Mouse (Mus musculus) kidney, postnatal 36 days (tissue): ENCODE data around the gene Rab5c.

ENCODE experiments used
- DNase-seq, 2 experiments: peaks; one replicate each; pipeline ENCODE4 v3.0.0; 2021 to 2022; ENCODE audit warnings: mixed read lengths in 2 of 2

The Rab5c gene

GRCm38 (mm10) chr11:100752294-100752693 lies 14.3 kb upstream of the Rab5c start:
- DNase-seq = peak; percentile 30 to 46

- DNase-seq = no peak
These were observed 12.1 kb upstream of the Rab5c start for GRCm38 (mm10) chr11:100750127-100750526.

GRCm38 (mm10) chr11:100749469-100749868 lies 11.5 kb upstream of the Rab5c start:
- no peak for DNase-seq

- DNase-seq = no peak
These were observed 10.6 kb upstream of the Rab5c start for GRCm38 (mm10) chr11:100748620-100749019.

- DNase-seq = no peak
These were observed 9.1 kb upstream of the Rab5c start for GRCm38 (mm10) chr11:100747114-100747513.

- no peak for DNase-seq
These were observed 8.5 kb upstream of the Rab5c start for GRCm38 (mm10) chr11:100746546-100746945.

- peak in 1 of 2 experiments; percentile 67 for DNase-seq
These were observed 7.1 kb upstream of the Rab5c start for GRCm38 (mm10) chr11:100745085-100745484.

GRCm38 (mm10) chr11:100741348-100741747 lies 3.3 kb upstream of the Rab5c start:
- DNase-seq = peak; percentile 86 to 87

GRCm38 (mm10) chr11:100738749-100739148 lies 734 bp upstream of the Rab5c start:
- no peak for DNase-seq

- DNase-seq = peak in 1 of 2 experiments; percentile 36
These were observed 796 bp downstream of the Rab5c start for GRCm38 (mm10) chr11:100737105-100737733.

- DNase-seq = peak in 1 of 2 experiments; percentile 42
These were observed 1.3 kb downstream of the Rab5c start for GRCm38 (mm10) chr11:100736746-100737080.

- DNase-seq = peak in 1 of 2 experiments; percentile 53
These were observed 1.9 kb downstream of the Rab5c start for GRCm38 (mm10) chr11:100735954-100736745.

GRCm38 (mm10) chr11:100735134-100735865 lies 2.7 kb downstream of the Rab5c start:
- no peak for DNase-seq

GRCm38 (mm10) chr11:100730477-100731205 lies 7.4 kb downstream of the Rab5c start:
- DNase-seq = peak; percentile 66 to 72

GRCm38 (mm10) chr11:100729976-100730375 lies 8.0 kb downstream of the Rab5c start:
- no peak for DNase-seq

GRCm38 (mm10) chr11:100728601-100729000 lies 9.4 kb downstream of the Rab5c start:
- DNase-seq = no peak

- DNase-seq = peak; percentile 64 to 76
These were observed 10.8 kb downstream of the Rab5c start for GRCm38 (mm10) chr11:100727201-100727600.

GRCm38 (mm10) chr11:100724919-100725512 lies 13.0 kb downstream of the Rab5c start:
- peak; percentile 52 to 56 for DNase-seq

GRCm38 (mm10) chr11:100722493-100723028 lies 15.5 kb downstream of the Rab5c start:
- DNase-seq = peak; percentile 68 to 69

- DNase-seq = peak; percentile 70 to 85
These were observed 16.1 kb downstream of the Rab5c start for GRCm38 (mm10) chr11:100721776-100722492.

- no peak for DNase-seq
These were observed 16.8 kb downstream of the Rab5c start for GRCm38 (mm10) chr11:100721254-100721653.
